Mouse (Mus musculus) gastrocnemius, adult 2 months (tissue): Measurements from ENCODE around the gene Reep6. TPM values are rescaled to one million over a fixed set of nuclear protein-coding genes. Genes with fewer than 3 reads are reported as not detected.
"Not testable (repeated sequence)": the region's sequence is repeated elsewhere in the genome, so short reads cannot be mapped to it uniquely, and the experiment has no call there.

ENCODE experiments used
- DNase-seq: peaks from one replicate; pipeline ENCODE4 v3.0.0; 2022
- H3K27ac ChIP-seq: fragments of 200-600 bp; 2 replicates; pipeline ENCODE4 v1.8.1; 2022; ENCODE audit warnings: mild to moderate bottlenecking
- H3K4me3 ChIP-seq: fragments of 200-600 bp; 2 replicates; pipeline ENCODE4 v1.8.1; 2022; ENCODE audit warnings: mild to moderate bottlenecking, moderate library complexity
- CTCF ChIP-seq: fragments of 200-600 bp; IDR thresholded peaks from 2 replicates; pipeline ENCODE4 v1.8.1; 2022; ENCODE audit warnings: antibody characterized with exemption, mild to moderate bottlenecking, moderate library complexity
- intact Hi-C: fragments of 180-260 bp; cut with DNase I; formaldehyde crosslinking; loops from one replicate; pipeline ENCODE4 v1.15.1; 2025
- total RNA-seq, 2 experiments: library from RNA; stranded (reverse); gene quantifications; 2 replicates each; pipeline ENCODE4 v1.2.3; 2021

Gene Reep6
- total RNA-seq, 2 experiments from 2014 or later = 1.5 to 2.5 TPM

DNA sequence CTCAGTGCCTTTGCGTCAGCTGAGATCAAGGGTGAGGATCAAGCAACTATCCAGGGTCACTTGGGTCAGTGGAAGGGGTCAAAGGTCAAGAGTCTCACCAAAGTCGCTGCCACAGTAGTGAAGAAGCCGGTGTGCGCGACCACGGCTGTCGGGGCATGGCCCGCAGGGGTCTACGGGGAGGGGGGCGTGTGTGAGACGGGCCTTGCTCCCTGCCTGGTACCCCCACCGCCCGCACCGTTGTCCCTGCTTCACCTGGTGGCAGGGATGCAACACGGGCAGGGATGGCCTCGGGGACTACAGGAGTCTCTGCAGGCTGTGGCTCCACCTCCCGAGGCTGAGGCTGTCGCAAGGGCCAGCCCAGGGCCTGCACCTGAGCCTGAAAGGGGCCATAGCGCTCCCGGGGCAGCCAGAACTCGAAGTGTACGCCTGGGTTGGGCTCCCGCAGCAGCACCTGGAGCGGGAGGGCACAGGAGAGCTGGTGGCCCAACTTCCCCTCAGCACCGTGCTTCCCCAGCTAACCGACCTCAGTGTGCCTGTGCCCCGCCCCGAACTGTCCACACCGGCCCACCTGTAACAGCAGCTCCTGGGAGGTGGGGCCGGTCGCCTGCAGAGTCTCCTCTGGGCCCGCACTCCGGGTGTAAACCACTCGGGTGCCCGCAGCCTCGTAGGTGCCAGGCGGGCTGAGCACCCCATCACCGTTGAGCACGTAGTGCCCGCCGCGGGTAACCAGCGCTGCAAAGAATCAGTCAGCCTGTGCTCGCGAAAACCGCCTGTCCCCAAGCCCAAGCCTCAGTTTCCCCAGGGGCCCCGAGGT is 11.9 kb downstream of the Reep6 start:
- intact Hi-C loops = loop anchor here (5.0 kb wide), 1 partner anchor 36 kb away; no protein-coding TSS in a partner anchor
- DNase-seq = peak; percentile 31
- no peak for TF ChIP-seq CTCF
- Histone ChIP-seq H3K4me3 (no peak overlapping the region), H3K27ac (no peak overlapping the region)

GRCm38 (mm10) chr10:80342305-80342748 is 12.6 kb downstream of the Reep6 start:
- intact Hi-C loops = loop anchor here (5.0 kb wide), 1 partner anchor 35 kb away; no protein-coding TSS in a partner anchor

GRCm38 (mm10) chr10:80342749-80343424 is 13.1 kb downstream of the Reep6 start:
- Histone ChIP-seq H3K4me3 (peak overlapping the region; percentile 70), H3K27ac (peak overlapping the region; percentile 86)
- intact Hi-C loops = loop anchor here (5.0 kb wide), 1 partner anchor 34 kb away; no protein-coding TSS in a partner anchor
- peak; percentile 57 for DNase-seq
- no peak for TF ChIP-seq CTCF

More at GRCm38 (mm10) chr10:80342305-80342748, 12.6 kb downstream of the Reep6 start:
- Histone ChIP-seq H3K27ac (peak overlapping the region; percentile 86; the same call in 1 of the 2 replicates), H3K4me3 (peak overlapping the region; percentile 70)
- no peak for TF ChIP-seq CTCF
- DNase-seq = no peak

DNA sequence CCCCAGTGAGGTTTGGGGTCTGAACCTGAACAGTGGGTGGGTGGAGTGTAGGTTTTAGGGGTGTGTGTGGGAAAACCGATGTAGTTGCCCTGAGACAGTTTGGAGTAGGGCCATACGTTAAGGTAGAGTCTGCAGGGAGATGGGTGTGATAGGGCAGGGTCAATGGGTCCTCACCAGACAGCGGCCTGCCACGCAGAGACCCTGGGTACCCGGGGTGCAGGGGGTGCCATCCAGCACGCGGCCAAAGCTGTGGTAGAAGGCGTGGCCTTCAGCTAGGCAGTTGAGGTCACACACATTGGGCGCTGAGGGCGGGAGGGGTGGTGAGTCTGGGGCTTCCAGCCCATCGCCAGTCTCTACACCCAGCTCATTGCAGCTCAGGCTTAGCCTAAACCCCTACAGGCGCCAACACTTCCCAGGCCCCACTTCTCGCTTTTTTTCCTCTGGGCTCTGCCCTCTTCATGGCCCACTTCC is 13.7 kb downstream of the Reep6 start:
- TF ChIP-seq CTCF = no peak
- H3K27ac ChIP-seq = peak overlapping the region; percentile 86
- intact Hi-C loops = loop anchor here (5.0 kb wide), 1 partner anchor 34 kb away; no protein-coding TSS in a partner anchor
- DNase-seq = peak; percentile 49
- H3K4me3 ChIP-seq = peak overlapping the region; percentile 70

DNA sequence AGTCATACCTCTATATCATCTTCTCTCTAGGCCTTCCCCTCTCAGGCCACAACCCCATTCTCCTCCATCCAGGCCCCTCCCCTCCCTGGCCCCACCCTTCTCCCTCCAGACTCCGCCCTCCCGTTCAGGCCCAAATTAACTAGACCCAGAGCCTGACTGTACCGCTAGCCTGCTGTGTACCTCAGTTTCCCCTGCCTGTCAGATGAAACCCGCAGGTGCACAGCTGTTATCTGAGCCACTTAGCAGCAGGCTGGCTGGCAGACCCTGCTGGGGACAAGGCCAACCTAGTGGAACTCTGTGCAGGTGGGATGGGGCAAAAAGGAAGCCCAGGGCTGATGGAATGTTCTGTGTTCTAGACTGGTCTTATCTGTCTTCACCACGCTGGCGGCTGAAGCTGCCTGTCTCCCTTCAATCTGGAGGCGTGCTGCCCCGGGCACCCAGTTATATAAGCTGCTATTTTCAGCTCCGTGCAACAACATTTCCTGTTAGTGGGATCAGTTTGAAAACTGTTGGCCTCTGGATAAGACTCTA is 14.4 kb downstream of the Reep6 start:
- peak overlapping the region; percentile 86 for H3K27ac ChIP-seq
- no peak for TF ChIP-seq CTCF
- H3K4me3 ChIP-seq = peak overlapping the region; percentile 70
- DNase-seq = peak; percentile 73
- intact Hi-C loops = loop anchor here (5.0 kb wide), 1 partner anchor 33 kb away; no protein-coding TSS in a partner anchor

DNA sequence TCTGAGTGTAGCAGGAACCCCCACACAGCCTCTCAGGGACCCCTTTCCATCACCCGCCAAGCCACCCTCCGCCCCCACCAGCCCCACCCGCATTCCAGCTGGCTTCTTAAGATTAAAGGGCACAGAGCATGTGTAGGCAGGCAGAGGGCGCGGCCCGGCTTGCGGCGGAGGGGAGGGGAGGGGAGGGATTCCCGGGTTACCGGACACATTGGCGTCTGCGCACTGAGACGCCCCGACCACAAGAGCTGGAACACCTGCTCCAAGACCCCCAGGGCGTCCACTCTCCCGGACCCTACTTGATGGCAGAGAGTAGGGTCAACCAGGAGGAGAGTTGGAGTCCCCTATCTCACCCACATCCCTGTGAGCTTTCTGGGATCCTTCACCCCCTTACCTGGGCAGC is 15.4 kb downstream of the Reep6 start:
- peak overlapping the region; percentile 86 for H3K27ac ChIP-seq
- peak overlapping the region; percentile 70 for H3K4me3 ChIP-seq
- no peak for TF ChIP-seq CTCF
- intact Hi-C loops = no loop called here
- peak; percentile 68 for DNase-seq

- H3K4me3 ChIP-seq, intact Hi-C loops, DNase-seq: not testable (repeated sequence)
- peak overlapping the region; percentile 86 for H3K27ac ChIP-seq
Observed at GRCm38 (mm10) chr10:80345929-80346328, 16.2 kb downstream of the Reep6 start.

DNA sequence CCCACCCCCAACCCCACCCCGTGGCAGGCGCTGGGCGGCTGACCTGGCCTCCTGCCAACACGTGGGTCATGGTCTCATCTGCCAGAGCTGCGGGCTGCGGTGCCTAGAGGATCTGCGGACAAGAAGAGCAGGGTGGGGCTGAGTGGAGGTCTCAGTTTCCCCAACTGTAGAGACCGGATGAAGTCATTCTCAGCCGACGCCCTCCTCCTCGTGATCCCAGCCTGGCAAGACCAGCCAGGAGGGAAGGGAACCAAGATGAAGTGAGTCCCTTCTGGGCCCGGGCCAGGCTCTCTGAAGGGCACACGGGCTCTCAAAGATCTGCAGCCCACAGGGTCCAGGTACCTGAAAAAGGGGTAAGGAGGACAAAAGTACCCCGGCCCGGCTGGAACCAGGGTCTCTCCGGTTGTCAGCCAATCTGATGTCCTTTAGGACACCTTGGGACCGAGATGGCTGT is 17.8 kb downstream of the Reep6 start:
- intact Hi-C loops = no loop called here

GRCm38 (mm10) chr10:80348244-80348781 is 18.6 kb downstream of the Reep6 start, which contains the start of gene Adamtsl5:
Adamtsl5 (minus strand) TSS chr10:80348412.
- DNase-seq = peak; percentile 89
- peak; percentile 93 for TF ChIP-seq CTCF
- H3K27ac ChIP-seq = peak within 1 kb of the TSS; percentile 88
- H3K4me3 ChIP-seq = peak within 1 kb of the TSS; percentile 72
- intact Hi-C loops = loop anchor here (1.0 kb wide), 1 partner anchor 53 kb away; the partner anchor contains the start of gene Apc2

More for the DNA sequence above, 17.8 kb downstream of the Reep6 start:
- peak overlapping the region; percentile 88 for H3K27ac ChIP-seq
- TF ChIP-seq CTCF = no peak
- peak; percentile 77 for DNase-seq
- peak overlapping the region; percentile 72 for H3K4me3 ChIP-seq

GRCm38 (mm10) chr10:80348981-80349380 is 19.2 kb downstream of the Reep6 start:
- H3K27ac ChIP-seq = peak overlapping the region; percentile 88
- intact Hi-C loops = loop anchor here (1.0 kb wide), 1 partner anchor 54 kb away; the partner anchor contains the start of gene Apc2
- peak overlapping the region; percentile 72 for H3K4me3 ChIP-seq

GRCm38 (mm10) chr10:80350292-80350691 is 20.5 kb downstream of the Reep6 start:
- peak; percentile 98 for TF ChIP-seq CTCF
- peak; percentile 90 for DNase-seq
- Histone ChIP-seq H3K4me3 (no peak overlapping the region), H3K27ac (no peak overlapping the region)
- intact Hi-C loops = loop anchor here (1.0 kb wide), 1 partner anchor 24 kb away; no protein-coding TSS in a partner anchor

More at GRCm38 (mm10) chr10:80348981-80349380, 19.2 kb downstream of the Reep6 start:
- TF ChIP-seq CTCF = no peak
- peak; percentile 73 for DNase-seq

- DNase-seq = no peak
- H3K4me3 ChIP-seq = no peak overlapping the region
- H3K27ac ChIP-seq = no peak overlapping the region
- TF ChIP-seq CTCF = no peak
- intact Hi-C loops = no loop called here
Observed at GRCm38 (mm10) chr10:80351896-80352295, 22.1 kb downstream of the Reep6 start.
